Mouse (Mus musculus): ENCODE results near the gene Iqcc. TPM values are rescaled to one million over a fixed set of nuclear protein-coding genes. Genes with fewer than 3 reads are reported as not detected.

The Iqcc gene
- 30.6 and 32.8 TPM in 2 replicates for polyA plus RNA-seq (2016; fragmentation: Nextera tagmentation; extraction: Ambion mirVana)

GRCm38 (mm10) chr4:129618786-129619691 is at the start of gene Iqcc:
TSS of gene Iqcc (minus strand) at chr4:129619099.
- peak; percentile 92 for DNase-seq (ENCODE audit: low spot score)
- WGBS: 5% methylated on average over 44 of the region's 44 CpGs
- Histone ChIP-seq H3K27me3 (ENCODE audit: low read depth, poor library complexity, severe bottlenecking) (no peaks in the 10 kb centered on the region), H3K27ac (replicated peaks) (peak within 1 kb of the TSS; percentile 91), H3K36me3 (peaks cover 22% of the 10 kb centered on the region), H3K4me1 (peaks cover 38% of the 10 kb centered on the region), H3K9me3 (replicated peaks) (no peaks in the 10 kb centered on the region), H3K4me3 (peak within 1 kb of the TSS; percentile 69)

DNA sequence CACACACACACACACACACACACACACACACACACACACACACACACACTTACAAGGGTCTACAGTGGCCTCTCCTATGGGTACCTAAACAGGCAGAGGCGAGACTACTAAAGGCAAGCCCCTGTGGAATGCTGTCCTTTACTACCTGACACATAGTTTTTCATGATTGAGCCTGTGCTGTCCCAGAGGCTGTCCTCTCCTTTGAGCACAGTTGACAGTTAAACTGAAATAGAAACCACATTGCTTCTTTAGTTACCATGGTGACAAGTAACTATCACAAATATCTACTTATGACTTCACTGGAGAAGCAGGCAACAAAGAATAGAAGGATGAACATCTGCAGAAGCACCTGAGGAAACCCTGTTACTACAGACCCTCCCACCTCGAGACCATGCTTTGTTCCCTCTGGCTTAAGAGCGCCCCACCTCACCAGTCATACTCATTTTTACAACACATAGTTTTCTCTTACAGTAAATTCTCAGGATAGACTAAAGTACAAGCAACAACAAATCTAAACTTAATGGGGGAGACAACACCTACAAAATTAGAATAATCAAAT is 43.4 kb upstream of the Iqcc start:
- H3K4me1 ChIP-seq: no peaks in the 10 kb centered on the region
- 91% methylated on average over 3 of the region's 3 CpGs for WGBS
- DNase-seq (ENCODE audit: low spot score): no peak
- no peaks in the 10 kb centered on the region for H3K9me3 ChIP-seq (replicated peaks)
- no peaks in the 10 kb centered on the region for H3K27me3 ChIP-seq (ENCODE audit: low read depth, poor library complexity, severe bottlenecking)
- H3K4me3 ChIP-seq: no peak overlapping the region
- no peak overlapping the region for H3K27ac ChIP-seq (replicated peaks)
- peaks cover 80% of the 10 kb centered on the region for H3K36me3 ChIP-seq

DNA sequence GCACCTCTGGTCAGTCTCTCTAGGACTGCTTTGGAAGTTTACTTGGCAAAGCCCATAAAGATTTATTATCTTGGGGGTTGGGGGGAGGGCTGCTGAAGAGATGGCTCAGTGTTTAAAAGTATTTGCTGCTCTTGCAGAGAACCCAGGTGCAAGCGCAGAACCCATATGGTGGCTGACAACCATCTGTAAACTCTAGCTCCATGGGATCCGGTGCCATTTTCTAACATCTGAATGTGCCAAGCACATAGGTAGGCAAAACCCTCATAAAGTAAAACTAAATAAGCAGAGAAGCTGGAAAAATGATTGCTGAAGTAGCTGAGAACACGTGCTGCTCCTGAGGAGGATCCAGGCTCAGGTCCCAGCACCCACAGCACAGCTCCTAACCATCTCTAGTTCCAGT is 42.7 kb upstream of the Iqcc start:
- no peaks in the 10 kb centered on the region for H3K9me3 ChIP-seq (replicated peaks)
- H3K36me3 ChIP-seq: peaks cover 81% of the 10 kb centered on the region
- no peak overlapping the region for H3K27ac ChIP-seq (replicated peaks)
- DNase-seq (ENCODE audit: low spot score): no peak
- H3K27me3 ChIP-seq (ENCODE audit: low read depth, poor library complexity, severe bottlenecking): no peaks in the 10 kb centered on the region
- H3K4me3 ChIP-seq: no peak overlapping the region
- no peaks in the 10 kb centered on the region for H3K4me1 ChIP-seq
- 95% methylated on average over 3 of the region's 3 CpGs for WGBS

DNA sequence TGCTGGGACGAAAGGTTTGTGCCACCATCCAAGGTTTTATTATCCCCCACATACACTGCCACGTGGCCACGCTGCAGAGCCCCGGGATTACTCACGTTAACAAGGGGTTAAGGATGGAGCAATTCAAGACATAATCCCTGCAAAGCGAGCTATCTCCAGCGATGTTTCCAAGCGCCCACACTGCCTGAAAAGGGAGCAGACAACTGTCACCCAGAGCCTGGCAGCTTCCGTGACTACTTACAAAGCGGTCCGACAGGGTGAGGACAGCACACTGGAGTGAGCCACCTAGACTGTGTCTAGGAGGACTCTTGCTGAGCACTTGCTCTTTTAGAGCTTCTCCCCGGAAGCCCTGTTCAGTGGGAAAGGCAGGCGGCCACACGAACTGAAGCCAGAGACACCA is 35.9 kb upstream of the Iqcc start:
- Histone ChIP-seq H3K9me3 (replicated peaks) (no peaks in the 10 kb centered on the region), H3K36me3 (peaks cover 97% of the 10 kb centered on the region), H3K27me3 (ENCODE audit: low read depth, poor library complexity, severe bottlenecking) (no peaks in the 10 kb centered on the region), H3K4me1 (no peaks in the 10 kb centered on the region), H3K27ac (replicated peaks) (no peak overlapping the region), H3K4me3 (no peak overlapping the region)
- no peak for DNase-seq (ENCODE audit: low spot score)
- 93% methylated on average over 14 of the region's 14 CpGs for WGBS

DNA sequence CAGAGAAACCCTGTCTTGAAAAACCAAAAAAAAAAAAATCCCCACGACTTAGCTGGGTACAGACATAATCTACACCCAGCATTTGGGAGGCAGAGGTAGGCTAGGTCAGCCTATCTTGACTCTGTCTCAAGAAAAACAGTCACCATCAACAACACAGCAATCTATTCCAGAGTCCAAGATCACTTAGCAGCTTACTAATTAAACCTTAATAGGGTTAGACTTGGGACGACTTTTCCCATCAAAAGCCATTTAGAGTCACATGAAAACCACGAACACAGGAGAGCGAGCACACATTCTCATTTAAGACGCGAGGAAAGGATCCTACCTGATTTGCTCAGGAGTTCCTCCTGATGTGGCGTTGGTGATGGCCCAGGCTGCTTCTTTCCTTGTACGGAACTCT is 31.5 kb upstream of the Iqcc start:
- 95% methylated on average over 8 of the region's 8 CpGs for WGBS
- Histone ChIP-seq H3K4me1 (no peaks in the 10 kb centered on the region), H3K27ac (replicated peaks) (no peak overlapping the region), H3K9me3 (replicated peaks) (no peaks in the 10 kb centered on the region), H3K36me3 (peaks cover 100% of the 10 kb centered on the region), H3K4me3 (no peak overlapping the region), H3K27me3 (ENCODE audit: low read depth, poor library complexity, severe bottlenecking) (no peaks in the 10 kb centered on the region)
- DNase-seq (ENCODE audit: low spot score): no peak

GRCm38 (mm10) chr4:129648656-129649055 is 29.8 kb upstream of the Iqcc start:
- Histone ChIP-seq H3K4me3 (no peak overlapping the region), H3K27ac (replicated peaks) (no peak overlapping the region), H3K9me3 (replicated peaks) (no peaks in the 10 kb centered on the region), H3K4me1 (no peaks in the 10 kb centered on the region), H3K36me3 (peaks cover 98% of the 10 kb centered on the region), H3K27me3 (ENCODE audit: low read depth, poor library complexity, severe bottlenecking) (no peaks in the 10 kb centered on the region)
- WGBS: 81% methylated on average over 1 of the region's 1 CpGs
- no peak for DNase-seq (ENCODE audit: low spot score)

- DNase-seq (ENCODE audit: low spot score): no peak
- Histone ChIP-seq H3K4me3 (no peak overlapping the region), H3K27me3 (ENCODE audit: low read depth, poor library complexity, severe bottlenecking) (no peaks in the 10 kb centered on the region), H3K36me3 (peaks cover 63% of the 10 kb centered on the region), H3K27ac (replicated peaks) (no peak overlapping the region), H3K4me1 (peaks cover 7% of the 10 kb centered on the region), H3K9me3 (replicated peaks) (no peaks in the 10 kb centered on the region)
- 87% methylated on average over 6 of the region's 6 CpGs for WGBS
Observed at GRCm38 (mm10) chr4:129645204-129645603, 26.3 kb upstream of the Iqcc start.

- Histone ChIP-seq H3K4me3 (peak overlapping the region; percentile 83), H3K9me3 (replicated peaks) (no peaks in the 10 kb centered on the region), H3K27ac (replicated peaks) (peak overlapping the region; percentile 93), H3K36me3 (peaks cover 59% of the 10 kb centered on the region), H3K4me1 (peaks cover 28% of the 10 kb centered on the region), H3K27me3 (ENCODE audit: low read depth, poor library complexity, severe bottlenecking) (no peaks in the 10 kb centered on the region)
- no peak for DNase-seq (ENCODE audit: low spot score)
- WGBS: 64% methylated on average over 5 of the region's 5 CpGs
Observed at GRCm38 (mm10) chr4:129641756-129642155, 22.9 kb upstream of the Iqcc start.

DNA sequence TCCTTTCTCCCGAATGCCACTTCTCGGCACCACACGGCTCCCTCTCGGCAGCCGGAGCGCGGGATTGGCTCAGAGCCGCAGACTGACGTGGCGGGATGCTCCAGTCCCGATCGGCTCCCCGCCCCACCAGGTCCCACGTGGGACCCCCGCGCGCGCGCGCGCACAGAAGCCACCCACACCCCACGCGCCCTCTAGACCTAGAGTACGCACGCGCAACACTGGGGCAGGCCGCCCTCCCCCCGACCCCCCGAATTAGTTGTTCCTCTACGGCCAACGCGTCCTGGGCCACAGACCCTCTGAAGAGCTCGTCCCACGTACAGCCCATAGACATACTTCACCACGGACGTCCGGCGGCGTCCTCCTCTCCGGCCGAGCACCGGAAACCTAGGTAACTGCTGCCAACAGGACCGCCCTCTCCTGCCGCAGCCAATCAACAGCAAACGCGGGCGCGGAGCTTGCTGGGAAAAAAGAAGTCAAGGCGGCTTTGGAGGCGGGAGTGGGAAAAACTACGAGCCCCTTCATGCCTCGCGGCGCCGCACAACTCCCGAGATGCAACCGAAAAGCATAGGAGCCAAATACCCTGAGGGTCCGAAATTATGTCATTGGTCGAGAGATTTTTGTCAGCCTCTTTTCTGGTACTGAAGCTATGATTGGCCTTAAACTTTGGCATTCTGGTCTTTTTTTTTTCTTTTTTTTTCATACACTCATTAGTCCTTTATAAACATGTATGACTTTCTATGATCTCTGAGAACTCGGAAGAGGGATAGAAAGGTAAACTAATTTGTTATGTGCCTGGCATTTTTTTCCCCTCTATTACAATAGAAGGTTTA is 22.0 kb upstream of the Iqcc start, which contains the start of gene Txlna:
Gene Txlna (minus strand): TSS at position 428 of the 830 bp plus-strand sequence.
- DNase-seq (ENCODE audit: low spot score): peak; percentile 99
- under 1% methylated on average over 60 of the region's 60 CpGs for WGBS
- peak within 1 kb of the TSS; percentile 83 for H3K4me3 ChIP-seq
- H3K4me1 ChIP-seq: peaks cover 28% of the 10 kb centered on the region
- H3K9me3 ChIP-seq (replicated peaks): no peaks in the 10 kb centered on the region
- H3K27me3 ChIP-seq (ENCODE audit: low read depth, poor library complexity, severe bottlenecking): no peaks in the 10 kb centered on the region
- H3K36me3 ChIP-seq: peaks cover 59% of the 10 kb centered on the region
- peak within 1 kb of the TSS; percentile 93 for H3K27ac ChIP-seq (replicated peaks)

- no peaks in the 10 kb centered on the region for H3K27me3 ChIP-seq (ENCODE audit: low read depth, poor library complexity, severe bottlenecking)
- H3K36me3 ChIP-seq: peaks cover 59% of the 10 kb centered on the region
- H3K4me1 ChIP-seq: peaks cover 28% of the 10 kb centered on the region
- peak overlapping the region; percentile 83 for H3K4me3 ChIP-seq
- WGBS: 11% methylated on average over 17 of the region's 17 CpGs
- no peaks in the 10 kb centered on the region for H3K9me3 ChIP-seq (replicated peaks)
- DNase-seq (ENCODE audit: low spot score): no peak
- peak overlapping the region; percentile 93 for H3K27ac ChIP-seq (replicated peaks)
Observed at GRCm38 (mm10) chr4:129640101-129640637, 21.3 kb upstream of the Iqcc start.

GRCm38 (mm10) chr4:129639221-129639620 is 20.3 kb upstream of the Iqcc start:
- H3K4me1 ChIP-seq: peaks cover 28% of the 10 kb centered on the region
- 89% methylated on average over 15 of the region's 15 CpGs for WGBS
- peak overlapping the region; percentile 93; the same call in 1 of the 2 replicates for H3K27ac ChIP-seq (replicated peaks)
- H3K9me3 ChIP-seq (replicated peaks): no peaks in the 10 kb centered on the region
- DNase-seq (ENCODE audit: low spot score): no peak
- peaks cover 59% of the 10 kb centered on the region for H3K36me3 ChIP-seq
- peak overlapping the region; percentile 83 for H3K4me3 ChIP-seq
- no peaks in the 10 kb centered on the region for H3K27me3 ChIP-seq (ENCODE audit: low read depth, poor library complexity, severe bottlenecking)

DNA sequence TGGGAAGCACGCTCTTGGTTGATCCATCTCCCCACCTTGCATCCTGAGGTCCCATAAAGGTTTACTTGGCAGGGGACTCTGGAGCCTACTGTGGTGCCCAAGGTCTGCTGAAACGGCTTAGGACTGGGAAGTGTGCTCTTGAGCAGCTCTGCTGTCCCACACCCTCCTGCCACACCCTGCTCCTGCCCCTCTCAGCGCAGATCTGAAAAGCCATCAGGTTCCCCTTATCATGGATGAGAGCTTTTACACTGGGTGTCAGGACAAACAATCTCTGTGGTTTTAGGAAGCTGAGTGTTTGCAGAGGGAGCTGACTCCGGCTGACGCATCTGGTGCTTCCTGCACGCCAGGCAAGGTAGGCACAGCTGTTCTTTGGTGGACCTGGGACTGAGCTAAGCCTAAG is 15.0 kb upstream of the Iqcc start:
- H3K4me3 ChIP-seq: no peak overlapping the region
- peaks cover 7% of the 10 kb centered on the region for H3K4me1 ChIP-seq
- 93% methylated on average over 6 of the region's 6 CpGs for WGBS
- DNase-seq (ENCODE audit: low spot score): no peak
- H3K27me3 ChIP-seq (ENCODE audit: low read depth, poor library complexity, severe bottlenecking): no peaks in the 10 kb centered on the region
- H3K36me3 ChIP-seq: peaks cover 99% of the 10 kb centered on the region
- H3K27ac ChIP-seq (replicated peaks): no peak overlapping the region
- no peaks in the 10 kb centered on the region for H3K9me3 ChIP-seq (replicated peaks)

Measured in midbrain, embryonic 10.5 days (tissue).